Mouse (Mus musculus) CD4-positive, CD25-positive, alpha-beta regulatory T cell, adult 4 months (primary cell): ENCODE results near the gene S100a4. TPM values are rescaled to one million over a fixed set of nuclear protein-coding genes. Genes with fewer than 3 reads are reported as not detected.

Experiments used
- ATAC-seq: one replicate; pipeline ENCODE4 v1.8.0; 2017
- polyA plus RNA-seq, 2 experiments: library from polyadenylated mRNA; unstranded; fragments of 100-300 nt; shearing (Covaris generic); gene quantifications; one replicate each; pipeline ENCODE4 v1.2.1; 2017

S100a4 gene
- polyA plus RNA-seq, 2 experiments from 2014 or later: 74.9 to 104 TPM

DNA sequence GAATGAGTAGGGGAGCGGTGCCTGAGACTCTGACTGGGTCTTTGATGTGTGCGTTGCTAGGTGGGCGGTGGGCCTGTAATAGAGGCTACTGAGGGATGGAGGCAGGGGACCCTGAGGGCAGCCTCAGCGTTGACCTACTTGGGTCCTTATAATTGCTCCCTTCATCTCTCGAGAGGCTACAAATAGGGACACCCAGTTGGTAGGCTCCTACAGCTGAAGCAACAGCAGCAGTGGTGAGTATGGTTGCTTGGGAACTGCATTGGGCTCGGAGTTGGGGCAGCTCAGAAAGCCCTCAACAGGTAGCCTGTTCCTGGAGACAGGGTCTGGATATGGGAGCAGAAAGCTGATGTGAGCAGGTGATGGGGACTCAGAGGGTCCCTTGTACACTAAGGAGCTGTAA, 3.5 kb upstream of the S100a4 start:
- no peak for ATAC-seq

GRCm38 (mm10) chr3:90600458-90601195, 2.9 kb upstream of the S100a4 start:
- ATAC-seq: no peak

GRCm38 (mm10) chr3:90601486-90602110, 2.0 kb upstream of the S100a4 start, which contains the start of gene Gm42674:
Gene Gm42674 (plus strand): TSS chr3:90601904.
- ATAC-seq: no peak

DNA sequence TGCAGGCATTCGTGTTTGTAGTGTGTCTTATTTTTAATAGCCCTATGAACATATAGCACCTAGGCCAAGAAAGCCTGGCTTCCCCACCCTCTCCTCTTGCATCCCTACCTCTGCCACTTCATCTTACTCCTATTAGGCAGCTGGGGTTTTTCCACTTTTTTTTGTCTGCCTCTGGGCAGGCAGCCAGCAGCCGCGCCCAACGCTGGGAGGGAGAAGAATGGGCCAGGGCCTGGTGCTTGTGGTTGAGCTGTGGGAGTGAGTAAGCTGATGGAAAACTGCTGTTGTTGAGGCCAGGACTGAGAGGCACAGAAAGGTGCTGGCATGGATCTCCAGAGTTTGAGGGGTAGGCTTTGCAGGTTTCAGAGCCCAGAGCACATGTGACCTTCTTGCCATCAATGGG, 845 bp downstream of the S100a4 start:
- peak; percentile 16 for ATAC-seq

DNA sequence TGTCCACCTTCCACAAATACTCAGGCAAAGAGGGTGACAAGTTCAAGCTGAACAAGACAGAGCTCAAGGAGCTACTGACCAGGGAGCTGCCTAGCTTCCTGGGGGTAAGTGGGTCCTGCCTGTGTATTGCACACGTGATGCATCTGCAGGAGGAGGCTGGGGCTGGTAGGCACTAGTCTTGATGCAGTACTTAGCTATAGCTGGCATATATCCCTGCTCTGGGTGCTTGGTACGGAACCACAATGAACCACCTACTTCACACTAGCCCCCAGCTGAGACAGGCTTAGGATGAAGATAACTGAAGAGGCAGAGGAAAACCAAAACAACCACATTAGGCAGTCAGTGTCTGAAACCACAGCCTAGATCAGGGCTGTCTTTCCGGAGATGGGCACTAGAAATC, 1.5 kb downstream of the S100a4 start:
- peak; percentile 45 for ATAC-seq

GRCm38 (mm10) chr3:90605736-90606135, 2.2 kb downstream of the S100a4 start:
- no peak for ATAC-seq

DNA sequence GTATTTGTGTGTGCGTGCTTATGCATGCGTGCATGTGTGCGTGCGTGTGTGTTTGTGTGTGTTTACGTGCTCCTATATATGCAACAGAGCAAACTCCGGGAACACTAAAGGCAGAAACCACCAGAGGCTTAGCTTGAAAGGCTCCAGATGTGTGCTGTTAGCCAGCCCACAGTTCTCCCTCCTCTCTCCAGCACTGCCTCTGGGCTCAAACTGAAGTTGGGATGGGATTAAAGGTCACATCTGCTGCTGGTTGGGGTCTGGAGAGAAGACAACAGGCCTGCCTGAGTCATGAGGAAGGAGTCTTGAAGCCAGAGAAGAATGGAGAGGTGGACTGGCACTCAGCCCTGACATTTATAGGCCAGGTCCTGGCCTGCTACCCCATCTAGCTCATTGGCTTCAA, 2.6 kb downstream of the S100a4 start:
- no peak for ATAC-seq

DNA sequence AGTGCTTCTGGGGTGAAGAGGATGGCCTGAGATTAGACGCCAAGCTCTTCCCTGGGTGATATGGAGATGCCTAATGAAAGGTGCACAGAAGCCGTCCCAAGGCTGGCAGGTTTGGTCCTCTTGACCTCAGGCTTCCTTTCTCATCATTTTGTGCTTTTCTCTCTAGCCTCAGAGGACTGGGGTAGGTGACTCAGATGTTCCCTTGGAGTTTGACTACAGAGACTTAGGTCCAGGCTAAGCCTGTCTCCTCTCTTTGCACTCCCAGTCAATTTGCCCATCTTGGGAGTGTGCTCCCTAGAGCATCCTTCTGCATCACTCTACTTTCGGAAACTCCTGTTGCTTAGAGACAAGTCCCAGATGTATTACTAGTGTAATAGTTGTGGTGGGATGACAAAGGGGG, 3.8 kb downstream of the S100a4 start:
- ATAC-seq: no peak

DNA sequence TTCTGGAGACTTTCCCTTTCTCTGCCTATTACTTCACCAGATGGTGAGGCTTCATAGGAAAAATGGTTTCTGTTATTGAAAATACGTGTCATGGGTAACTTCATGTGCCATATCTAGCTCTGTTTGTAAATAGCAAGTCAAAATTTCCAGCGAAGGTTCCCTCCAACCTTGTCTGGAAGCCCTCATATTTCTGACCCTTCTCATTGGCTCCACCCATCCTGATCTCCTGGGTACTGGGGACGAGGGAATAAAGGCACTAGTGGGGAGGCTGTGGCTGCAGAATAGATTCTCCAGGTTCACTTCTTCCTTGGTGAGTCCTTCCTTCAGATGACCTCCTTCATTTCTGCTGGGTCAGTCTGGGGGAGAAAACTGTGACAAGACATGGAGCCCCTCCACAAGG, 4.7 kb downstream of the S100a4 start, which contains the start of gene S100a5:
TSS of gene S100a5 (plus strand) at position 301 of the 400 bp plus-strand sequence.
- ATAC-seq: no peak

DNA sequence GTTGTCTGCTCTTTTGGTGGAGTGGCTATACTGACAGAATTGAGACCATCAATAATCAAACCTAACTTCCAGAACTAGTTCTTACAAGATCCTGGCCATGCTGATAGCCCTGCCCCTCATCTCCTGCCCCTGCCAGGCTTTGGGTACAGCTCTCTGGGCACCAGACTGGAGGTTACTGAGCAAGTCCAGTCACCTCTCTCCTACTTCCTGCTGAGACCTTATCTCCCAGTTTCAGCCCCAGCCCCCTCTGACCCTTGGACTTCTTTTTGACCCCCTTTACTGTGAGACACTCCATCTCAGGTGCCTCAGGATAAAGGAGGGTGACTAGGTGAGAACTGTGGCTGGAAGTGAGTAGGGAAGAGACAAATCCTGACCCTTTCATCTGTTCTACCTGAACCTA, 5.5 kb downstream of the S100a4 start:
- no peak for ATAC-seq

DNA sequence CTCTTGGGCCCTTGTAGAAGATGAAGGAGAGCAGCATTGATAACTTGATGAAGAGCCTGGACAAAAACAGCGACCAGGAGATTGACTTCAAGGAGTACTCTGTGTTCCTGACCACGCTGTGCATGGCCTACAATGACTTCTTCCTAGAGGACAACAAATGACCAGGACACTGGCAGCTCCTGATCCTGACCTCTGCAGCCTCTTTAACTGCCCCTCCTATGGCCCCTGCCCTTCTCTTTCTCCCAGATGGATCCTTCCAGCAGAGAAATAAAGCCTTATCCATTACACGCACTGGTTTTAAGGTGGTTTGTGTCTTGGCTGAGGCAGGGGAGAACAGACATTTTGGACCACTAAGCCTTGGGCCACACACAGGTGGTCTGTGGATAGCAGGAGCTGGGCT, 7.9 kb downstream of the S100a4 start:
- no peak for ATAC-seq

DNA sequence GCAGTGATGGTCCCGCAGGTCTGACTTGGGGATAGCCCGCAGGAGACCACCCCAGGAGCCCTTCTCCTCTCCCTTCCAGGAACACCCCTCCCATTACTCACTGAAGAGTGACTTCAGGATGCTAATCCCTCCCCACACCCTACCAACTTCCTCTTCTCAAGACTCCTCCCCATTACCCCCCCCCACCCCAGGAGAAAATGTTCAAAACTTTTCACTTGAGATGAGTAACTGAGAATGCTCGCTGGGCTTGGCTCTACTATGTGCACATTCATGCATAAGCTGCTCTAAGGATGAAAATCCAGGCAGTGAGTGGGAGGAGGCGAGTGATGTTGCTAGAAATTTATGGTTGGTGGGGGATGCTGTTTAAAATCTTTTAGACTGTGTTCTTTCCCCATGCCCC, 8.5 kb downstream of the S100a4 start:
- ATAC-seq: peak; percentile 15

GRCm38 (mm10) chr3:90612728-90613291, 9.2 kb downstream of the S100a4 start, which contains the start of gene S100a6:
Gene S100a6 (plus strand): TSS chr3:90612882.
- peak; percentile 89 for ATAC-seq

- no peak for ATAC-seq
Observed at GRCm38 (mm10) chr3:90613461-90614147, 10.0 kb downstream of the S100a4 start.

GRCm38 (mm10) chr3:90614148-90614530, 10.6 kb downstream of the S100a4 start:
- no peak for ATAC-seq

- ATAC-seq: no peak
Observed at GRCm38 (mm10) chr3:90614611-90615251, 11.2 kb downstream of the S100a4 start.

- ATAC-seq: peak; percentile 81
Observed at GRCm38 (mm10) chr3:90615415-90615814, 11.8 kb downstream of the S100a4 start.

- no peak for ATAC-seq
Observed at GRCm38 (mm10) chr3:90615911-90616310, 12.3 kb downstream of the S100a4 start.

- ATAC-seq: no peak
Observed at GRCm38 (mm10) chr3:90617586-90617985, 14.0 kb downstream of the S100a4 start.

DNA sequence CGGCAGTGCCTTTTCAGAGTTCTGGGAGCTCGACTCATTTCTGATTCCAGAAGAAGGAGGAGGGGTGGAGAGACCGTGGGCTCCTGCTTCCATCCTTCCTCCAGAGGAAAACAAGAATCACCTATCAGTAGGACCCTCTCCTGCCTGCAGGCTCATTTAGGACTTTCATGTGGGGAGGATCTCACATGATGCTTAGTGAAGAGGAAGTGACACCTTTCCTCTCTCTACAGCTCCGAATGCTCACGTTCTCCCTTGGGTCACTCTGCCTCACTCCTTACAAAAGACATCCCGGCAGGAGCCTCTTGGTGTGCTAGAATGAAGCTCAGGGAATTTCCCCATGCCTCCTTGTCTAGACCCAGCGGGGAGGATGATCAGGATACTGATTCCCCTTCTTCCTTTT, 18.0 kb downstream of the S100a4 start:
- no peak for ATAC-seq

DNA sequence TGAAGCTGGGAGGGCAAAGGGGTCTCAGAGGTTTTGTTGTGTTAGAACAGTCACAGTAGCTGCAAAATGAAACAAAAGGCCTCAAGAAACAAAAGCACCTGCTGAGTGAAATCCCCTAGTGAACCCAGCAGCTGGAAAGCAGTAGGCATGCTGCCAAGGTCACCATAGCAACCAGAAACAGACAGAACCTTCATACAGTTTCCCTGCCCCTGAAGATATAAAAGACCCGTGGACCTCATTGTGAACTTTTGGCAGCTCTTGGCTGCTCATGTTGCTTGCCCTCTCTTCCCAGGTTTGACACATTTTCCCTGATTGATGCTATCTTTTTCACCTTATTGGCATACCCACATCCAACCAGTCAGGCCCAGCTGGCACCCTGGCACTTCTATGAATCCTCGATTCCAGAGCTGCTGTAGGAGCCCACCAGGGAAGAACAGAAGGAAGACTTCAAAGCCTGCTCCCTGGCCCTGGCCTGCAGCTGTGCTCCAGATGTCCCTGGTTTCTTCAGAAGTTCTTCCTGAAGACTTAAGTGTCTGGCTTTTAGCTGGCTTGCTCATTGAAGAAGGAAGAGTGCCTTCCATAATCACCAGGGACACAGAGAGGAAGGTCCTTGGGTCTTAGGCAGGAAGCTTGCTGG, 20.0 kb downstream of the S100a4 start:
- peak; percentile 89 for ATAC-seq

DNA sequence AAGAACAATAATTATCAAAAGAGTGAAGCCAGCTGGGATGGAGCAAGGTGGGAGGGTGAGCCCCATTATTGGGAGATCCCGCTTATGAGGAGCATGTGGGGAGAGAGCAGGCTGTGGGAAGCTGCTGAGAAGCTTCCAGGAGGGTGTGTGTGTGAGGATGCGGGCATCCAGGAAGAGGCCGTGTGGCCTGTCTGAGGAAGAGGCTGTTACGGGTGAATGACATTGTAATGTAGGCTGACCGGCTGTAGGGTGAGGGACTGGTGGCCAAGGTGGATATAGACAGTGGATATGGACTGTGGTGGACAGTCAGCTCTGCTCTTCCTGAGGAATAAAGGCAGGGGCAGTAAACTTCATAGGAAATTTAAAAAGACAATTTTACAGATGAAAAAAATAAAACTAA, 21.9 kb downstream of the S100a4 start:
- no peak for ATAC-seq
